ENCODE assay signal across 7 mouse cellular contexts in genomic region chr5:23518673-23519072, GRCm38 (mm10).
DNase-seq lines count a peak whose midpoint lies in the region; ATAC-seq and TF ChIP-seq lines count a peak whose summit lies in the region.

No protein-coding gene starts in this region.

- H3K9me3 ChIP-seq in liver, embryonic 12.5 days (replicated peaks) = no peaks in the 10 kb centered on the region

- H3K27me3 ChIP-seq in liver, adult 2 months (ENCODE audit: control insufficient read depth, insufficient read depth, low read length) = no peaks in the 10 kb centered on the region
- H3K27me3 ChIP-seq in liver, embryonic 12.5 days (replicated peaks) = no peaks in the 10 kb centered on the region

- H3K27ac ChIP-seq in liver, adult 2 months (replicated peaks; ENCODE audit: insufficient read depth, low read depth, low read length) = no peak overlapping the region
- H3K27ac ChIP-seq in liver, embryonic 12.5 days = no peak overlapping the region

- no peak overlapping the region for H3K4me2 ChIP-seq in liver, embryonic 12.5 days

- 15% methylated on average over 3 of the region's 3 CpGs for WGBS in liver, adult 2 months
- 71% methylated on average over 3 of the region's 3 CpGs for WGBS in liver, embryonic 12.5 days (ENCODE audit: insufficient replicate concordance)

- DNase-seq in liver, adult 2 months (ENCODE audit: extremely low read depth, low read depth, low spot score) = peak; percentile 67
- peak; percentile 77 to 84 for DNase-seq in cerebellum, postnatal 10 days
- DNase-seq in heart, postnatal 14 days = peak; percentile 44 to 65
- DNase-seq in lung, postnatal 14 days = peak; percentile 27
- no peak for DNase-seq in thymus, adult 18-20 months

- no peaks in the 10 kb centered on the region for H3K79me2 ChIP-seq in liver, adult 2 months (ENCODE audit: control insufficient read depth, insufficient read depth, low read length)

- peaks cover 4% of the 10 kb centered on the region; the same call in 1 of the 2 replicates for H3K4me1 ChIP-seq in liver, adult 2 months (ENCODE audit: control insufficient read depth, insufficient read depth, low read length)
- peaks cover 7% of the 10 kb centered on the region; the same call in 1 of the 2 replicates for H3K4me1 ChIP-seq in liver, embryonic 12.5 days

- H3K4me3 ChIP-seq in liver, adult 2 months (ENCODE audit: insufficient read depth, low read depth, low read length) = no peak overlapping the region
- no peak overlapping the region for H3K4me3 ChIP-seq in liver, embryonic 12.5 days

- no peak overlapping the region for H3K9ac ChIP-seq in liver, adult 2 months (ENCODE audit: low read depth, low read length)
- H3K9ac ChIP-seq in liver, embryonic 12.5 days = no peak overlapping the region

- TF ChIP-seq CTCF in liver, adult 2 months (IDR thresholded peaks at IDR 0.05; ENCODE audit: low read depth, low read length) = no peak

- intact Hi-C loops in heart, postnatal 14 days (cut with DNase I) = loop anchor here (5.0 kb wide), 1 partner anchor 79 kb away; no protein-coding TSS in a partner anchor

- H3K36me3 ChIP-seq in liver, adult 2 months (ENCODE audit: control insufficient read depth, insufficient read depth, low read length) = peaks cover 8% of the 10 kb centered on the region; the same call in 1 of the 2 replicates
- peaks cover 38% of the 10 kb centered on the region for H3K36me3 ChIP-seq in liver, embryonic 12.5 days

- no peak for ATAC-seq in liver, embryonic 12.5 days
- ATAC-seq in inflammation-experienced regulatory T-cells, adult 6 months = no peak

- no peak for TF ChIP-seq POLR2A in liver, adult 2 months (IDR thresholded peaks at IDR 0.05; ENCODE audit: extremely low read depth, insufficient read depth, low read length)

Comparison
In these comparisons a context has a peak if more than half of its experiments do, and no peak if none do; other contexts are left out.
1. DNase-seq: peak in liver, adult 2 months (single experiment), cerebellum, postnatal 10 days (2 of 2), heart, postnatal 14 days (2 of 2) and lung, postnatal 14 days (single experiment); none in thymus, adult 18-20 months (0 of 2).